Mouse (Mus musculus): Measurements from ENCODE around the gene Snorc. TPM values are rescaled to one million over a fixed set of nuclear protein-coding genes. Genes with fewer than 3 reads are reported as not detected.
"Not testable (repeated sequence)": the region's sequence is repeated elsewhere in the genome, so short reads cannot be mapped to it uniquely, and the experiment has no call there.

The Snorc gene
- not detected in 2 replicates for total RNA-seq (2017)

GRCm38 (mm10) chr1:87469971-87470370, at the start of gene Snorc:
Snorc (plus strand) TSS chr1:87470271.
- ATAC-seq (replicated peaks; ENCODE audit: low read depth, poor library complexity, severe bottlenecking) = not testable (repeated sequence)

GRCm38 (mm10) chr1:87435125-87435524, 34.9 kb upstream of the Snorc start:
- no peak for ATAC-seq (replicated peaks; ENCODE audit: low read depth, poor library complexity, severe bottlenecking)

GRCm38 (mm10) chr1:87436583-87436982, 33.5 kb upstream of the Snorc start:
- ATAC-seq (replicated peaks; ENCODE audit: low read depth, poor library complexity, severe bottlenecking) = no peak

DNA sequence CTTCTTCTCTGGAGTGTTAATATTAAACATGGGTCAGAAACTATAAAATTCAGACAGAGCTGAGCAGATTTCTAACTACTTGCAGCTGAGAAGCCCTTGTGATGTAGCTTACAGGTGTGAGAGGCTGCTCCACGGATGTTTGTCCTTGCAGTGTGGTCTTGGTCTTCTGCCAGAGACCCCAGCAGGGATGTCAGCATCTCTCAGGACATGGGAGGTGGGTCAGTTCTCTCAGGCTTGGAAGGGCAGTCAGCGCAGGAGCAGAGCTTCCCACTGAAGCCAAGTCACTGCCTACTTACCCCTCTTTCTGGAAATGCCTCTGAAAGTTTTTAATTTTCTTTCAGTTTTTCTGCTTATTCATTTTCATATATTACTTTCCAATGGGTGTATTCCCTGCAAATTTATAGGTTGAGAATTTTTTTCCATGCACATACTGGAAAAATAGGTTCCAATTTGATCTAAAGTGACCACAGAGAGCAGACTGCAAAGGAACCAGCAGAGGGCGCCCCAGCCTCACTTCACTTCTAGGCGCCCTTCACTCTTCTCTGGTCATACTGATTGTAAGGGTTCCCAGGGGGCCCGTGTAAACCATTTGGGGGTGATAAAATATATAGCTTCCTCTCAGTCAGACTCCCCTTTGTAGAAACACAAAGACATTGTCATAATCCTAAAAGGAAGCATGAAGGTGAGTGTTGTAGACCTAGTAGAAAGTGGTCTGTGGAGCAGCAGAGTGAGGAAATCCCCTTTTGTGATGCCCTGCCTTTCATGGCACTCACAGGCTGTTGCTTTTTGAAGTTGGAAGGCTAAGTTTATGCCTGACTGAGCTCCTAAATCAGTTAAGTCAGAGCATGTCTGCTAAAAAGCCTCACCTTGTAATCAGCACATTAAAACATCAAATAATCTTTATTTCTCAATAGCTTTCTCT, 22.6 kb upstream of the Snorc start:
- ATAC-seq (replicated peaks; ENCODE audit: low read depth, poor library complexity, severe bottlenecking) = 0 out of 2 replicates have a peak, but pooled peaks have one; percentile 62

DNA sequence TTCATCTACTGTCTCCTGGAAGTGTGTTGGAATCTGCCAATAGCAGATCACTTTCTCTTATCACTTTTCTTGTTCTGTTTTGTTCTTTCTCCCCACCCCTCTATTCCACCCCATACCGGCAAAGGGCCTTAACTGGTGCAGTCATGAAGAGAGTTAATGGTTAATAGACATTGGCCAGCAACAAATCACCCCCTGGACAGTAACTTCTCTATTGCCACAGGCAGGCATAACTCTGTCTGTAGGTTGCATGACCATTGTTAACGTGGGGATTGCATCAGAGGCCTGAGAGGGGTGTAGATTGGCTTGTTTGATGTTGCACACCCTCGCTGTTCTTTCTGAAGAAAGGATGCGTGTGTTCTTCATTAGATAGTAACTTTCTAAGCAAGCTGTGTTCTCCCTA, 20.6 kb upstream of the Snorc start:
- ATAC-seq (replicated peaks; ENCODE audit: low read depth, poor library complexity, severe bottlenecking) = no peak

DNA sequence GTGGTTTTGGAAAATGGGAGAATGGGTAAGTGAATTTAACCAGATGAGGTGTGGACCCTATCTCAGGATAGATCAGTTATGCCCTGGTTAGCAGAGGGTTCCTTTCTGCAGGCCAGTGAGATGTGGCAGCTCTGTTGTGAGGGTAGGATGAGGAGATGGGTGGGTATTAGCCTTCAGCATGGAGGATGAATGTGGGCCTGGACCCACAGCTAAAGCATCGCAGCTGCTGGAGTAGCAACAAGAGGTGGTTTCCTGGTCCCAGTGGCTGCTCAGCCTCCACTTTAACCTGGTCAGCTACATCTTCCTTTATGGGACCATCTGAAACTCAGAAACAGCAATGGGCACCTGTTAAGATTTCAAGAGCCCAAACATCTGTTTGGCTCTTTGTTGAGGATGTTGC, 13.6 kb upstream of the Snorc start:
- no peak for ATAC-seq (replicated peaks; ENCODE audit: low read depth, poor library complexity, severe bottlenecking)

DNA sequence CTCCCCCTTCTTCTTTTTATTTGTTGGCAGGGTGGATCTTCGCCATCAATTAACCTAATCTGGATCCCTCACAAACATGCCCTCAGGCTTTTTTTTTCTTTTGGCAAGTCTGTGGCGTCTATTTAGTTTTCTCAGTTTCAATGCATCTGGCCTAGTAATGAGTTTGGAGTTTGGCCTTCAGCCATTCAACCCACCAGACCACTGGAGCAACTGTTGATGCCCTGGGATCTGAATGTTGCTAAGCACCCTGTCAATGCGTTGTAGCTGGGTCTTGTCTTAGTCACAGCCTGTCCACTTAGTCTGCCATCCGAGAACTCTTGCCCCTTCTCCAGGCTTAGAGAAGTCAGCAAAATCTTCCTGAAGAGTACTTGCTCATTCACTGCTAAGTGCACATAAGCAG, 12.0 kb upstream of the Snorc start:
- no peak for ATAC-seq (replicated peaks; ENCODE audit: low read depth, poor library complexity, severe bottlenecking)

DNA sequence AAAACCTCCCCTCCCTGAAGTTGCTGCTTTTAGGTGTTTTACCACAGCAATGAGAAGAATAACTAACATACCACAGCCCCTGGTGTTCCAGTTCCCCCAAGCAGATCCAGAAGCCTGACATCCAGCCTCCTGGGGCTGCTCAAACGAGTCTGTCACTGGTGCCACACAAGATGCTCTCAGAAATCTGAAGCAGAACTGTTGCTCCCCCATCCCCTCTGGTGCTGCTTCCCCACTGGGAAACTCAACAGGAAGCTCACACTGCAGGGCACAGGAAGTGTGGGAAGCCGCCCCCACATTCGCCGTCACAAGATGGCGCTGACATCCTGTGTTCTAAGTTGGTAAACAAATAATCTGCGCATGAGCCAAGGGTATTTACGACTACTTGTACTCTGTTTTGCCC, 10.2 kb upstream of the Snorc start:
- ATAC-seq (replicated peaks; ENCODE audit: low read depth, poor library complexity, severe bottlenecking) = not testable (repeated sequence)

DNA sequence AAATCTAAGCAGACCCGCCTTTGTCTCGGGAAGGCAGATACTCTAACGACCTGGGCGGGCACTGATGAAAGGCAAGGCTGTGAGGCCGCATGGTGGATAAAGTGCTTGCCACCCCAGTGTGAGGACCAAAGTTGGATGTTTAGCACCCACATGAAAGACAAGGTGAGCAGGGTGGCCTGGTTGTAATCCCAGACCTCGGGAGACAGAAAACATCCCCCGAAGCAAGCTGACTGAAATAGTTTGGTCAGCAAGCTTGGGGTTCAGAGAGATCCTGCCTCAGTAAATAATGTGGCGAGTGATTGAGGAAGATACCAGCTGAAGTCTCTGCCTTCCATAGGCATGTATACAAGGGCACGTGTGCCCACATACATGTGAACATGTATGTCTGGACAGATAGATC, 2.6 kb upstream of the Snorc start:
- ATAC-seq (replicated peaks; ENCODE audit: low read depth, poor library complexity, severe bottlenecking) = no peak

DNA sequence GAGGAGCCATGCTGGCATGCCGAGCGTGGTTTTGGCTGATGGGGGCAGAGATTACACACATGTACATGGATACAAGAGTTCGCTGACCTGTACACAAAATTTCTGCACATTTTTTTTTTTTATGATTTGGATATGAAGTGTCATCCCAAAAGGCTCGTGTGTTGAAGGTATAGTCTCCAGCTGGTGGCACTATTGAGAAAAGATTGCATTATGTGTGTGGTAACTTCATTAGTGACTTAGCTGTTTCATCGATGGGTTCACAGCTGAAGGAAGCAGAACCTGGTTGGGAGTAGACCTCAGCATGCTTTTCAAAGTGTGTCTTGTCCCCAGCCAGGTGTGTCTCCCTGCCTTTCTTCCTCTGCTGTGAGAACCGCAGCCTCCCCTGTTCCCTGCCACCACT, 1.8 kb upstream of the Snorc start:
- peak; percentile 54 for ATAC-seq (replicated peaks; ENCODE audit: low read depth, poor library complexity, severe bottlenecking)

GRCm38 (mm10) chr1:87471914-87472313, 1.8 kb downstream of the Snorc start:
- no peak for ATAC-seq (replicated peaks; ENCODE audit: low read depth, poor library complexity, severe bottlenecking)

- ATAC-seq (replicated peaks; ENCODE audit: low read depth, poor library complexity, severe bottlenecking) = no peak
Measured at GRCm38 (mm10) chr1:87472576-87472975, 2.5 kb downstream of the Snorc start.

DNA sequence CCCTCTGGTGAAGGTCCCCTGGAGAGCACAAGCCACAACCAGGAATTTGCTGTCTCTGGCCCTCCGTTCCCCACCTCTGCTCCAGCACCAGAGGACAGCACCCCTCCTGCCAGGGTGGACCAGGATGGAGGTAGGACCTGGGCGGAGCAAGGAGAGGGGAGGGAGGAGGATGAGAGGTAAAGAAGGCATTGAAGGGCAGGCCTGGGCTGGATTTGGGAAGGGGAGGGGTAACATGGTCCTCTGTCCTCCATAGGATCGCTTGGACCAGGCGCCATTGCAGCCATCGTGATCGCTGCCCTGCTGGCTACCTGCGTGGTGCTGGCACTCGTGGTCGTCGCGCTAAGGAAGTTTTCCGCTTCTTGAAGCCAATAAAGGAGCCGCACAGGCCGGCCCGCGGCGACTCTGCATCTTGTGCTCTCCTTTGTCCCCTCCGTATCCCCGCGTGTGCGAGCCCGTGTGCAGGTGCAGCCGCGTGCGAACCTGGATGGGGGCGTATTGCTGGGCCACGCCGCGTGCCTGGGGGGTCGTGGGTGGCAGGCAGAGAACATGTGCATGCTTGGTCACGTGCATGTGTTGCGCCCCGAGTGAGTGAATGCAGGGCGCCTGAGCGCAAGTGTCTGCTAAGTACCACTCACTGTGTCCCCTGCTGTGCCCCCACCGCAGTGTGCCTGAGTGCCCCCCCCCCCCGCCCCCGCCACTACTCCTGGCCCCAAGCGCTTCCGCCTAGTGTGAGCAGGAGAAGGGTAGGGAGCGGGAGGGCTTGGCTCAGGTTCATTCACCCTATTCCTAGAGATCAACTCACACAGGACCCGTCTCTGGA, 5.2 kb downstream of the Snorc start:
- no peak for ATAC-seq (replicated peaks; ENCODE audit: low read depth, poor library complexity, severe bottlenecking)

GRCm38 (mm10) chr1:87482546-87482945, 12.5 kb downstream of the Snorc start:
- no peak for ATAC-seq (replicated peaks; ENCODE audit: low read depth, poor library complexity, severe bottlenecking)

GRCm38 (mm10) chr1:87486386-87486785, 16.3 kb downstream of the Snorc start:
- ATAC-seq (replicated peaks; ENCODE audit: low read depth, poor library complexity, severe bottlenecking) = no peak

- ATAC-seq (replicated peaks; ENCODE audit: low read depth, poor library complexity, severe bottlenecking) = no peak
Measured at GRCm38 (mm10) chr1:87492285-87492684, 22.2 kb downstream of the Snorc start.

GRCm38 (mm10) chr1:87493542-87493941, 23.5 kb downstream of the Snorc start:
- ATAC-seq (replicated peaks; ENCODE audit: low read depth, poor library complexity, severe bottlenecking) = no peak

DNA sequence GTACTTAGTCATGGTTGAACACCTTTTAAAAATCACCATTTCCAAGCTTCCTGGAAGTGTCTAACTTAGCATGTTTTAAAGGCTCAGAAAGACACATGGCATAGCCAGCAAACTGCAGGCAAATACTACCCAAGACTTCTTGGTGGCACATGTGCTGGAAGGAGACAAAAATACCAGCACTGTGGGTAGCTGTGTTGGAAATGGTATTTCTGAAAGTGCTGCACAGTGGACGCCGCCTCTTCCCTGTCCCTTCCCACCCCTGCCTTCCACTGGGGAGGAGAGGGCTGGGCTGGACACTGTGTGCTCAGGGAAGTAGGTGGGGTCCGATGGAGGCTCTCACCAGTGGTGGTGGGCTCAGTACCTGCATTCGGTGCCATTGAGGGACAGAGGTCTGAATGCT, 35.5 kb downstream of the Snorc start:
- no peak for ATAC-seq (replicated peaks; ENCODE audit: low read depth, poor library complexity, severe bottlenecking)

GRCm38 (mm10) chr1:87507857-87508256, 37.8 kb downstream of the Snorc start:
- ATAC-seq (replicated peaks; ENCODE audit: low read depth, poor library complexity, severe bottlenecking) = no peak

DNA sequence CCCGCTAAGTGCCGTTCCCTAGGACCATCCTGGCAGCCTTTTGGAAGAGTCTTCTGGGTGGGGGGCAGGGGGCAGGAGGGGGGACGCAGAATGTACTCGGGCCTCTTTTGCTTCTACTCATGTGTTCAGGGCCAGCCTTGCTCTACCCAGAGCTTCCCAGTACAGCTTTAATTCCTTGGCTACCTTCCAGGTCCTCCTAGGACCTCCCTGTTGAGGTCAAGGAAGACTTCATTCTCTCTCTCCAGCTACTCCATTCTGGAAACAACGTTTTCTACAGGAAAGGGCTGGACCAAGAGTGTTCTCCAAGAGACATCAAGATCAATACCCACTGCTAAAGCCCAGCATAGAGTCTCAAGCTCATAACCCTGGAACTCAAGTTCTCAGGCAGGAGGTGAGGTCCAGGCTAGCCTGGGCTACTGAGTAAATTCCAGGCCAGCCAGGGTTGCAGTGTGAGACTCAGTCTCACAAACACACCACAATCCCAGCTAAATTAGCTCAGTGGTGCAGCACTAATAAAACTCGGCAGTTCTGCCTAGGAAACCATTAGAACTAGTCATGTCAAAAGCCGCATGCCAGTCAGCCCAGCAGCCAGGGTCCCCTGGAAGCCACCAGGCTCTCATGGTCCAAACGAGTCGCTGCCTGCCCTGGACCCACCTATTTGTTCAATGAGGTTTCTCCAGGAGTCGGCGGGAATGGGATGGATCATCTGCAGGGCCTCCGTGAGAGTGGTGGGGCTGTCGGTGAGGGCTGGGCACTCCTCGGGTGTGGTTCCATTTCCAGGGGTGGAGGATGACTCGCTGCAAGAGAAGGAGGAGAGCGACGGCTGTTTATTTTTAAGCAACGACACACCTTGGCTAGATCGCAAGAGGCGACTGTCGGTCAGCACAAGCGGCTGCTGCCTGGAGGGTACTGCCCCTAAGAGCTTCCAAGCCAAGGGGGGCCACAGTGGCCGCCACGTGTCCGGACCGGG, 38.8 kb downstream of the Snorc start:
- no peak for ATAC-seq (replicated peaks; ENCODE audit: low read depth, poor library complexity, severe bottlenecking)

Measured in common myeloid progenitor, adult 5-6 weeks (primary cell).